Mouse (Mus musculus): ENCODE measurements around the gene Cd79a. TPM values are rescaled to one million over a fixed set of nuclear protein-coding genes. Genes with fewer than 3 reads are reported as not detected.

The Cd79a gene
- total RNA-seq, 1 experiment: 1.3 TPM

DNA sequence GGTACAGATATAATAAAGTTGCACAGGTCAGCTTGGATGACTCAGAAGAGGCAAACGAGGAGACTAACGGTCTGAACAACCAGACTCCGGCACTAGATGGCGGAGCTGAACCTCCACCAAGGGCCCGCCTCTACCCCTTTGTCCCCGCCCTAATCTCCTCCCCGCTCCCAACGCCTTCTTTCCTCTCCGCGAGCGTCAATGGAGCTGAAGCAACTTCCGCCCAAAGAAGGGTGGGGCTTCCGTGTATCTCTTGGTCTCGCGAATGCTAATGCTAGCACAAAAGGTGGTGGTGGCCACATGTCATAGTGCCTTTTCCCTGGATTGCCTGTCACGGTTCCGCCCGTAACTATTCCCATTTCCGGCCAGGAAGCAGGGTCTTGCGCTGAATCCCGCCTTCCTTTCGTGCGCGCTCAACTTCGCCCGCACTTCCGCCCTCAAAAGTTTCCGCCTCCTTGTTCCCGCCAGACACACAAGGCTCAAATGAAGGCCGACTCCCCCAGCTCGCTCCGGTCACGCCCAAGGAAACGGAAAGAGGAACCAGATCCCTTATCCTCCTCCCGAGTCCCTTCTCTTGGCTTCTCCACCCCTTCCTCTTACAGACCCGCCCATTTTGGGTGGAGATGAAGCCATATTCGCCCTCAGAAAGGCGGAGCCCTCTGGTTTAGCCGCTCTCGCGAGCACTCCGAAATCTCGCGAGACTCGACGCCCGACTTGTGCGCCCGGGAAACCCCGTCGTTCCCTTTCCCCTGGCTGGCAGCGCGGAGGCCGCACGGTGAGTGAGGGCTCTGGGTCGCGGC, 13.1 kb upstream of the Cd79a start, which contains the start of gene Rps19:
TSS of gene Rps19 (plus strand) at position 476 of the 797 bp plus-strand sequence.
- in situ Hi-C loops (cut with MboI; ENCODE audit: low sequenced_read_pairs in 2 of 2, unreplicated experiment in 2 of 2): no loop called here
- DNase-seq (ENCODE audit: low read depth, low spot score): peak; percentile 99
- no peaks in the 10 kb centered on the region for H3K9me3 ChIP-seq (ENCODE audit: control insufficient read depth, insufficient read depth, low read depth, low read length)
- peak within 1 kb of the TSS; percentile 100 for H3K9ac ChIP-seq (ENCODE audit: insufficient read depth, low read depth, low read length, poor library complexity, severe bottlenecking)
- peaks cover 44% of the 10 kb centered on the region for H3K36me3 ChIP-seq (ENCODE audit: control insufficient read depth, insufficient read depth, low read length, poor library complexity, severe bottlenecking)
- TF ChIP-seq ZC3H11A (IDR thresholded peaks at IDR 0.05; ENCODE audit: borderline replicate concordance, low read depth, low read length): no peak
- peak; percentile 83 for TF ChIP-seq HCFC1 (IDR thresholded peaks at IDR 0.05; ENCODE audit: borderline replicate concordance, insufficient read depth, low read length)
- no peak for TF ChIP-seq ZNF384 (IDR thresholded peaks at IDR 0.05; ENCODE audit: low read depth, low read length)
- peak; percentile 100 for TF ChIP-seq CHD2 (IDR thresholded peaks at IDR 0.05; ENCODE audit: low read depth, low read length)
- 0 out of 2 replicates have a peak, but pooled peaks have one; percentile 25 for TF ChIP-seq MAFK (IDR thresholded peaks at IDR 0.05; ENCODE audit: insufficient read depth, low read depth, low read length)
- H3K4me1 ChIP-seq (ENCODE audit: control insufficient read depth in 2 of 2, insufficient read depth in 2 of 2, low read length in 2 of 2, poor library complexity in 1 of 2): peaks cover 0 to 28% of the 10 kb centered on the region in 2 experiments; a peak in 2 of 4 replicates
- peak within 1 kb of the TSS; percentile 99 for H3K27ac ChIP-seq (ENCODE audit: insufficient read depth, low read depth, low read length, poor library complexity, severe bottlenecking)
- peak within 1 kb of the TSS; percentile 70 to 98 for H3K4me3 ChIP-seq (ENCODE audit: insufficient read depth in 1 of 2, low read depth in 1 of 2, low read length in 2 of 2, poor library complexity in 1 of 2, severe bottlenecking in 1 of 2)

DNA sequence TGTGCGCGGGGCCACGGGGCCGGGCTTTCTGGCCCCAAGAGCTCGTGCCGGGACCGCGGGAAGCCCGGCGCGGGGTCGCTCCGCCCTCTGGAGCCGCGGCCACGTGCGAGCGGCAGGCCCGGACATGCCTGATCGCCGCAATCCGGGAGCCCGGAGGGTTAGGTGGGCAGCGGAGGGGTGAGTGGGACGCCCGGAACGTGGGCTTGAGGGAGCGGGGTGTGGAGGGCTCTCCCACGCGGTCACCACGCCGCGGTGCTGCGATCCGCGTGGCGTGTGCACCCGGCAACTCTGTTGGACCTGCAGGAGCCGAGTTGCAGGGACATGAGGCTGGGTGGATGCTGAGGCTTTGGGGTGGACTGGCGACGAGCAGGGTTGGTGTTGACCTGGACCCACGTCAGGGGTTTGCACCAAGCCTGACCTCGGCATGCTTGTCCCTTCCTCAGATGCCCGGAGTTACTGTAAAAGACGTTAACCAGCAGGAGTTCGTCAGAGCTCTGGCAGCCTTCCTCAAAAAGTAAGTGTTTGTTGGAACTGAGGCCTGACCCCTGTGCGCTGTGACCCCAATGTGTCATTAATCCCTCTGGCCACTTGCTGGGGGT, 12.4 kb upstream of the Cd79a start:
- H3K9me3 ChIP-seq (ENCODE audit: control insufficient read depth, insufficient read depth, low read depth, low read length): no peaks in the 10 kb centered on the region
- peaks cover 0 to 28% of the 10 kb centered on the region in 2 experiments; a peak in 2 of 4 replicates for H3K4me1 ChIP-seq (ENCODE audit: control insufficient read depth in 2 of 2, insufficient read depth in 2 of 2, low read length in 2 of 2, poor library complexity in 1 of 2)
- in situ Hi-C loops (cut with MboI; ENCODE audit: low sequenced_read_pairs in 2 of 2, unreplicated experiment in 2 of 2): no loop called here
- H3K36me3 ChIP-seq (ENCODE audit: control insufficient read depth, insufficient read depth, low read length, poor library complexity, severe bottlenecking): peaks cover 51% of the 10 kb centered on the region
- no peak for TF ChIP-seq MAFK (IDR thresholded peaks at IDR 0.05; ENCODE audit: insufficient read depth, low read depth, low read length)
- TF ChIP-seq ZNF384 (IDR thresholded peaks at IDR 0.05; ENCODE audit: low read depth, low read length): no peak
- TF ChIP-seq ZC3H11A (IDR thresholded peaks at IDR 0.05; ENCODE audit: borderline replicate concordance, low read depth, low read length): no peak
- no peak for TF ChIP-seq HCFC1 (IDR thresholded peaks at IDR 0.05; ENCODE audit: borderline replicate concordance, insufficient read depth, low read length)
- TF ChIP-seq CHD2 (IDR thresholded peaks at IDR 0.05; ENCODE audit: low read depth, low read length): no peak
- DNase-seq (ENCODE audit: low read depth, low spot score): no peak
- peak overlapping the region; percentile 70 to 98 for H3K4me3 ChIP-seq (ENCODE audit: insufficient read depth in 1 of 2, low read depth in 1 of 2, low read length in 2 of 2, poor library complexity in 1 of 2, severe bottlenecking in 1 of 2)
- peak overlapping the region; percentile 94 for H3K27ac ChIP-seq (ENCODE audit: insufficient read depth, low read depth, low read length, poor library complexity, severe bottlenecking)
- peak overlapping the region; percentile 100 for H3K9ac ChIP-seq (ENCODE audit: insufficient read depth, low read depth, low read length, poor library complexity, severe bottlenecking)

DNA sequence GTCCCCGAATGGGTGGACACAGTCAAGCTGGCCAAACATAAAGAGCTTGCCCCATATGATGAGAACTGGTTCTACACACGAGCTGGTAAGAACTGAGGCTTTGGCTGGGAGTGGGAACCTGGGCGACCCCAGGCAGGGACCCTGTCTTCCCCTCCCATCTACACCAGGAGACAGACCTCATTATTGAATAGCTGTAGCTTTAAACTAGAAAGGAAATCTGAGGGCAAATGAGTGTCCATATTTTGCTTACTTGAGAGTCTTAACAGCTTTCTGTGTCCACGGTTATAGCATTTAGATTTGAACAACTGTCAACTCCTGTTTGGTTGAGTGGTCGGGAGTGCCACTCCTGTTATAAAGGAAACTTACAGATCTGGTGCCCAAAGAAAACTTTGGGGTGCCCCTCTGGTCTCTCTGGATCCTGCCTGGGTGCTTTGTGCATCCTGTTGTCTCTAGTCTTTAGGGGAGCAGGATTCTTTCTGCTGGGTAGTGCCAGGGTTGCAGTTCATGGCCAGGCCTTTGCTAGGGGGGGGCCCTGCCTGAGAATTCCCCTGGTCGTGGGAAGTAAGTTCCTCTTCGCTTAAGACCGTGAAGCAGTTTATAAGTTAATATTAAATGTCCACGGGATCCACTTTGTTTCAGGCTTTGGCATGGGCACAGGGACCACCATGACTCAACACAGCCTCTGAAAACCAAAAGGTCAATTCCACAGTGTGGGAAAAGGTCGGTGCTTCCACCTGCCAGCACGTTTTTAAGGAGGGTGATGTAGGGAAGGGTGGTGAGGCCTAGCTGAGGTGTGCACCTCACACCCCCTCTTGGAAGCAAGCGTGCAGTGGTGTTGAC, 11.5 kb upstream of the Cd79a start:
- Histone ChIP-seq H3K4me3 (ENCODE audit: insufficient read depth in 1 of 2, low read depth in 1 of 2, low read length in 2 of 2, poor library complexity in 1 of 2, severe bottlenecking in 1 of 2) (peak overlapping the region; percentile 70 to 98), H3K9me3 (ENCODE audit: control insufficient read depth, insufficient read depth, low read depth, low read length) (no peaks in the 10 kb centered on the region), H3K9ac (ENCODE audit: insufficient read depth, low read depth, low read length, poor library complexity, severe bottlenecking) (peak overlapping the region; percentile 100), H3K4me1 (ENCODE audit: control insufficient read depth in 2 of 2, insufficient read depth in 2 of 2, low read length in 2 of 2, poor library complexity in 1 of 2) (peaks cover 0 to 20% of the 10 kb centered on the region in 2 experiments; a peak in 1 of 4 replicates), H3K27ac (ENCODE audit: insufficient read depth, low read depth, low read length, poor library complexity, severe bottlenecking) (peak overlapping the region; percentile 94), H3K36me3 (ENCODE audit: control insufficient read depth, insufficient read depth, low read length, poor library complexity, severe bottlenecking) (peaks cover 57% of the 10 kb centered on the region)
- TF ChIP-seq HCFC1 (IDR thresholded peaks at IDR 0.05; ENCODE audit: borderline replicate concordance, insufficient read depth, low read length) (no peak), CHD2 (IDR thresholded peaks at IDR 0.05; ENCODE audit: low read depth, low read length) (no peak), ZC3H11A (IDR thresholded peaks at IDR 0.05; ENCODE audit: borderline replicate concordance, low read depth, low read length) (no peak), MAFK (IDR thresholded peaks at IDR 0.05; ENCODE audit: insufficient read depth, low read depth, low read length) (no peak), ZNF384 (IDR thresholded peaks at IDR 0.05; ENCODE audit: low read depth, low read length) (no peak)
- in situ Hi-C loops (cut with MboI; ENCODE audit: low sequenced_read_pairs in 2 of 2, unreplicated experiment in 2 of 2): no loop called here
- no peak for DNase-seq (ENCODE audit: low read depth, low spot score)

DNA sequence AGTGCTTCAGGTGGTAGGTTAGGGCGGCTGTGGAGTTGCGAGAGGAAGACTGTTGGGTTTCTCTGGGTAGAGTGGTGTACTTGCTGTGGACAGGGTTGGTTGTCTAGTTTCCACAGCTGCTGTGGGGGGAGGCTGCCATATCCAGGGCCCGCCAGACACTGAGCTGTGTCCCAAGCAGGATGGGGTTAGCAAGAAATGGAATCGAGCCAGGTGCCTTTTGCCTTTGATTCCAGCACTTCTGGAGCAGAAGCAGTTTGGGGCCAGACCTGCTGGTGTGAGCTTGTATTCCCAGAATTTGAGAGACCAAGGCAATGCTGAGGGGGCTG, 10.9 kb upstream of the Cd79a start:
- H3K9ac ChIP-seq (ENCODE audit: insufficient read depth, low read depth, low read length, poor library complexity, severe bottlenecking): peak overlapping the region; percentile 100
- peaks cover 0 to 14% of the 10 kb centered on the region in 2 experiments; a peak in 1 of 4 replicates for H3K4me1 ChIP-seq (ENCODE audit: control insufficient read depth in 2 of 2, insufficient read depth in 2 of 2, low read length in 2 of 2, poor library complexity in 1 of 2)
- no peak for TF ChIP-seq HCFC1 (IDR thresholded peaks at IDR 0.05; ENCODE audit: borderline replicate concordance, insufficient read depth, low read length)
- no peak for TF ChIP-seq ZC3H11A (IDR thresholded peaks at IDR 0.05; ENCODE audit: borderline replicate concordance, low read depth, low read length)
- no peak for TF ChIP-seq ZNF384 (IDR thresholded peaks at IDR 0.05; ENCODE audit: low read depth, low read length)
- TF ChIP-seq CHD2 (IDR thresholded peaks at IDR 0.05; ENCODE audit: low read depth, low read length): no peak
- TF ChIP-seq MAFK (IDR thresholded peaks at IDR 0.05; ENCODE audit: insufficient read depth, low read depth, low read length): no peak
- peaks cover 59% of the 10 kb centered on the region for H3K36me3 ChIP-seq (ENCODE audit: control insufficient read depth, insufficient read depth, low read length, poor library complexity, severe bottlenecking)
- H3K27ac ChIP-seq (ENCODE audit: insufficient read depth, low read depth, low read length, poor library complexity, severe bottlenecking): peak overlapping the region; percentile 94
- in situ Hi-C loops (cut with MboI; ENCODE audit: low sequenced_read_pairs in 2 of 2, unreplicated experiment in 2 of 2): no loop called here
- H3K9me3 ChIP-seq (ENCODE audit: control insufficient read depth, insufficient read depth, low read depth, low read length): no peaks in the 10 kb centered on the region
- no peak for DNase-seq (ENCODE audit: low read depth, low spot score)
- H3K4me3 ChIP-seq (ENCODE audit: insufficient read depth in 1 of 2, low read depth in 1 of 2, low read length in 2 of 2, poor library complexity in 1 of 2, severe bottlenecking in 1 of 2): peak overlapping the region; percentile 70 to 98

All from ES-E14 (cell line).